Mouse (Mus musculus): ENCODE measurements at regions not wholly inside any gene's neighbourhood (a gene's known extent, or its start where the extent isn't known, plus 50 kb on each side); places are given as distances from the start of the nearest gene placed in this dataset.
"Not testable (repeated sequence)": the region's sequence is repeated elsewhere in the genome, so short reads cannot be mapped to it uniquely, and the experiment has no call there.

DNA sequence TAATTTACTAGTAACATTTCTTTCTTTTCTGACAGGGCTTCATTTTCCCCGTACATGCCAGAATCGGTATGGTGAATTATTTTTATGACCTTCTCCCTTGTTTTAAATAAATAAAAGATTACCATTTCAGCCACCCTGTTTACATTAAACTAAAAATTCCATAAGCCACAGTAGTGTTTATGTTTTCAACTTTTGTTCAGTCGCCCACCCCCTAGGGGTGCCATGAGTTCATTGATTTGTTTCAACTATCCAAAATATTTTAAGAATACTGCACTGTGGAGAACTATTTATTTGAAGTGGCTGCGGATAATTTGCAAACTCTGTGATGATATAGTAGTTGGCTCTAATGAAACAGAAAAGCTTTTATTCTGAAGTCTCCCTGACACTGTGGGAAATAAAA is 132.9 kb downstream of the Tfec start:
- DNase-seq (ENCODE audit: extremely low spot score, low spot score), result no peak

GRCm38 (mm10) chr6:16764707-16765106 is 133.5 kb downstream of the Tfec start:
- no peak for DNase-seq (ENCODE audit: extremely low spot score, low spot score)

GRCm38 (mm10) chr6:16755044-16755443 is 143.2 kb downstream of the Tfec start:
- DNase-seq (ENCODE audit: extremely low spot score, low spot score), result not testable (repeated sequence)

DNA sequence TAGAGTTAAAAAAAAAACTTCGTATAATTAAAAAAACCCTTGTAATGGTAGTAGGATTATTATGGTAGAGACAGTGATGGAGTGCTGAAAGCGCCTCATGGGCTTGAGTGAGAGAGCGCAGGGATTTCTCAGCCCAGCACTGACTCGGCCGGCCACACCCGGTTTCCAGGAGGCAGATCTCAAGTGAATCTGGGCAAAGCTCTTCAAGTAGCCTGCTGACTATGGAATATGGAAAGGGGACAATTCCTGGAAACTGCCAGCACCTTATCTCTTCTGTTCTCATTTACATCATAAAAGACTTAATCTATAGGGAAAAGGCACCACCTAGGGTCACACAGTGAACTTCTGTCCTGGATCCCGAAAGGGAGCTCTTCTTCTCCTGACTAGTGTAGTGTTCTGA is 165.1 kb downstream of the Tfec start:
- DNase-seq (ENCODE audit: extremely low spot score, low spot score), result no peak

DNA sequence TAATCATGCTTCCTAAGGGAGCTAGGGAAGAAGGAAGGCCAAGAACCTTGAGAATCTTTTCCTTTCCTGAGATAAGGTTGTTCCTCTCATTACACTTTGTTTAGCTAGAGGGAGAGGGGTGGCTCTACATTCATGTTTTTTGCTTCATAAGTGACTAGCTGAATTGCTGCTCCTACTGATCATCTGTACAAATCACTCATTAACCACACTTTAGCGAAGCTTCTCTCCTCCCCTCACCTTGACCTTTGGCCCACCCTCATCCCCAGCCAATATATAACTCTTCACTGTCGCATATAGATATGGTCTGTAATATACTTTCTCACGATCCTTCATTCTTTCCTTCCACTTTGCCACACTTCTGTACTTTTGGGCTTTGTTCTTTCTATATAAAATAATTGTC is 166.1 kb downstream of the Tfec start:
- no peak for DNase-seq (ENCODE audit: extremely low spot score, low spot score)

DNA sequence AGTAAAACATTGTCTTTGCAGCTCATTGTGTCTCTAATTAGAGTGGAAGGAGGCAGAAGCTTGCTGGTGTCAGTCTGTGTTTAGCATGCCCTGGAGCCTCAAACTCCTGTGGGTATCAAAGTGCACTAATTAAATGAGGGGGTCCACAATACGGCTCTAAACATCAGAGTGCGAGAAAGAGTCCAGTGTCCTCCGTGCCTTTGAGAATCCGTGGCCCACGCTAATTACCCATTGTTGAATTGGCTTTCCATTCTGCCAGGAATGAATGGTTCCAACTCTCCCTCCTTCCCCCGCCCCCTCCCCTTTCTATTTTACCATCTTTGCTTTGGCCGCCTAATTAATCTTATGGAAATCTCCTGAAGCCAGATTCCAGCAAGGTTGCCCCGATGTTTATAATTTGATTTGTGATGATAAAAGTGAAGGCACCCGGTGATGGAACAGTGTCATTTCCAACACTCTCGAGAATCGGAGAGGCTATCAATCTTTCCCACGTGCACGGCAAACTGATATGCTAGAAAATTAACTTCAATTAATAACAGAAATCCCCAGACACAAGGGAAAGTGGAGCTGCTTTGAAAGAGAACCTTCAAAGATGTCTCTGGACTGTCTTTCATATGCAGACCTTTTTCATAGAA is 170.9 kb downstream of the Tfec start:
- peak; percentile 16 for DNase-seq (ENCODE audit: extremely low spot score, low spot score)

DNA sequence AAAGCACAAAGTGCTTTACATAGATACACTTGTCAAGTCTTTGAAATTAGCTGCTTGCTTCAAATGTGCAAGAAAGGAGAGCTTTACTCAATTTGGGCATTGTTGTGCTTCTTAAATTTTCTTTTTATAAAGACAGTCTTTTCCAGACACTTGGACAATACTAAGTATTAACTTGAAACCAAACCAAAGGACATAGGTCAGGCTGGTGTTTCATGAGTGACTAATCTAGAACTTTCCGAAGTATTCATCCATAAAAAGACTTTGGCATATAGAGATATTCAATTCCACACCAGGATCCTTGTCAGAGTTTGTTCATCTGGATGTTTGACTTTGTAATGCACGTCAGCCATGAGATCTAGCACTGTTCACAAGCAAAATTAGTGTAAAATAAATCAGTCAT is 173.0 kb downstream of the Tfec start:
- DNase-seq (ENCODE audit: extremely low spot score, low spot score), result no peak

- DNase-seq (ENCODE audit: extremely low spot score, low spot score), result no peak
Observed at GRCm38 (mm10) chr6:16704496-16704895, 193.7 kb downstream of the Tfec start.

GRCm38 (mm10) chr6:16703412-16703746 is 194.9 kb downstream of the Tfec start:
- DNase-seq (ENCODE audit: extremely low spot score, low spot score), result no peak

GRCm38 (mm10) chr6:16702706-16703411 is 195.4 kb downstream of the Tfec start:
- no peak for DNase-seq (ENCODE audit: extremely low spot score, low spot score)

GRCm38 (mm10) chr6:16697285-16697684 is 201.0 kb downstream of the Tfec start:
- DNase-seq (ENCODE audit: extremely low spot score, low spot score), result no peak

DNA sequence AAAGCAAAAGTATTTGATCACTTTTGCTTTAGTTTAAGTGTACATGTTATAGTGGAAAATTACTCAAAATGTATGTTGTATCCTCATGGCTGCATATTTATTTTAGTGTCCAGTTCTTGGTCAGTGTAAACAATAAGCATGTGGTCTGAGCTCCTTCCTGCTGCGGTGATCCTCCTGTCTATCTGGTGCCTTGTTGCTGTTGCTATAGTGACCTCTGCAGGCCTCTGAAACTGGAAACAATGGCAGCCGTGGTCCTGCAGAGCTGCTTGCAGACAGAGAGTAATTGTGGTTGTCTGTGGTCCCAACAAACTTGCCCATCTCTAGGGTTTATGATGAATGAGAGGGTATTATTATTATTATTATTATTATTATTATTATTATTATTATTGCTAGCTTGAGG is 230.2 kb downstream of the Tfec start:
- peak; percentile 45 for DNase-seq (ENCODE audit: extremely low spot score, low spot score)

DNA sequence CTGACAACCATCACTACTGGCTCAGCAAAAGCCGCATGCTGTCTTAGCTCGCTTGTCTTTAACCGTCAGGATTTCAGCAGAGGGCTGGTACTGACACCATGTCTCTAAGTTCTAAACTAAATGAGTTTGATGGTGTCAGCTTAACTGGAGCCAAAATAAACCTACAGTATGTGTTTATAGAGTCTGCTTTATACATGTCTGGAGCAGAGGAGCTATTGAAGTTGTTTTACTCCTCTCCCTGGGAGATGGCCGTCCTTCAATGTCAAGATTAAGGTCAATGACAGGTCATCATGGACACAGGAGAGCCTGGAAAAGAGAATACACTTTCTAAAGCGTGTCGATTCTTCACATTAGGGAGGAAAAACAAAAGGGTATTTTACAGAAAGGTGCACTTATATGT is 231.0 kb downstream of the Tfec start:
- peak; percentile 30 for DNase-seq (ENCODE audit: extremely low spot score, low spot score)

DNA sequence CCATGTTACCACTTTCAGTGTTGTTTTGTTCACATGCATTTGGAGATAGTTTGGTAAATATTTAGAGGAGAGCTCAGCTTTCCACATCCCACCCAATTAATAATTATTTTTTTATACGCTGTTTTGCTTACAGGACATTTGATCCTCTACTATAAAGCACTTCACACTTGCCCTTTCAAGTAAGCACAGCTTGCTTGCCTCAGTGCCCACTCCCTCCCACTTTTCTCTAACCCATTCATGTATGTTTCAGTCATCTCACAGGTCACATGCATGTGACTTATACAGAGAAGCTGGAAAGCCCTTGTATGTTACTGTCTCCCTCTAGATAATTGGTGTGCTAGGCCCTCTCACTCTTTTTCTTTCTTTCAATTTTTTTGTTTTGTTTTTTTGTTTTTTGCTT is 252.0 kb downstream of the Tfec start:
- no peak for DNase-seq (ENCODE audit: extremely low spot score, low spot score)

DNA sequence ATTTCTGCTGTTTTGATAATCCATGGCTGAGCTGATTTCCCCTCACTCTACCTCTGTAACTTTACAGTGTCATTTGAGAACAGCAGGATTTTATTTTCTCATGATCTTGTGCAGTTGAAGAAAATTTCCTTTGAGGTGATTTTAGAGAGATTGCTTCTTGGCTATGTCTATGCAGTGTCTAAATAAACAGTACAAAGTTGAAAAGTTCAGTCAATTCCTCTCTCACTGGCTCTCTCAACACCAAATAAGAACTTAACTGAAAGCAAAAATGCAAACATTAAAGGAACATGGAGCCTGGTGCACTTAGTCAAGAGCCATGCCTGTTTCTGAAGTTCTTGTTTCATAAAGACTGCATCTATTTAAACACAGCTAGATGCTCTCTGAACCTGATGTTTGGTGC is 254.7 kb downstream of the Tfec start:
- DNase-seq (ENCODE audit: extremely low spot score, low spot score), result no peak

DNA sequence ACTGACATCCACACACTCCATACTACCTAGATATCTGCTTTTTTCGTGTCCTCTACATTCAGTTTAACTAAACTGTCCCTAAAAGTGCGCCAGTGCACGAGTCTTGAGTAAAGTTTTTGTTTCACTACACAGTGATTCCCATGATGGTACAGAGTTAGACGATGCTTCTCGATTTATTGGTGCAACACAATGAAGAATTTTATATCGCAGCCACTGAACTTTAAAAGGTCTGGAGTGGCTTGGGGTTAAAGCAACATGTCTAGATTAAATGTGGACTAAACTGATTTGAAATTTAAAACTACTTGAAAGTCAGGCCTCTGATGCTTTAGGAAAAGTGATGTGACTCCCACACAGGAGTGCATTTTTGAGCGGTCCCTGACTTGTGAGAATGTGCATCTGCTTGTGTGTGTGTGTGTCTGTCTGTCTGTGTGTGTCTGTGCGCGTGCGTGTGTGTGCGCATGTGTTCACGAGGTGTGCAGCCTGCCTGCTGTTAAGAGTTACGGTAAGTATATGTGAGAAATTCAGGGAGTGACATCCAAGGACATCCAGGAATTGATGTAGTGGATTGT is 261.4 kb downstream of the Tfec start:
- DNase-seq (ENCODE audit: extremely low spot score, low spot score), result no peak

DNA sequence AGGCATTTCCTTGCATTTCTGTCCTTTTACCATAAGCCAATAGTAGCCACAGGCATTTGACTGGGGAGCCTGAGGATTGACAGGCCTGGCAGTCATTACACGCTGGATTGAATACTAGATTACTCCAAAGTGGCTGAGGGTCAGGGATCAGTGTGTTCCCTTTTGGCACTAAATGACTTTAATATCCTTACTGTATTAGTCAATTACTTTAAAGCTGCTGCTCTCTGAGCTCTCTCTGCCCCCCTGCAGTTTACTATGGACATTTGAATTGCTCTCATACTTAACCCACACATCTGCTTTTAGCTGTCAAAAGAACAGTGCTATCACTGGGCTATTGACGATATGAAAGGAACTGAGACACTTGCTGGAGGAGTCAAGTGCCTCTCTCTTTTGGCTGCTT is 262.1 kb downstream of the Tfec start:
- DNase-seq (ENCODE audit: extremely low spot score, low spot score), result no peak

DNA sequence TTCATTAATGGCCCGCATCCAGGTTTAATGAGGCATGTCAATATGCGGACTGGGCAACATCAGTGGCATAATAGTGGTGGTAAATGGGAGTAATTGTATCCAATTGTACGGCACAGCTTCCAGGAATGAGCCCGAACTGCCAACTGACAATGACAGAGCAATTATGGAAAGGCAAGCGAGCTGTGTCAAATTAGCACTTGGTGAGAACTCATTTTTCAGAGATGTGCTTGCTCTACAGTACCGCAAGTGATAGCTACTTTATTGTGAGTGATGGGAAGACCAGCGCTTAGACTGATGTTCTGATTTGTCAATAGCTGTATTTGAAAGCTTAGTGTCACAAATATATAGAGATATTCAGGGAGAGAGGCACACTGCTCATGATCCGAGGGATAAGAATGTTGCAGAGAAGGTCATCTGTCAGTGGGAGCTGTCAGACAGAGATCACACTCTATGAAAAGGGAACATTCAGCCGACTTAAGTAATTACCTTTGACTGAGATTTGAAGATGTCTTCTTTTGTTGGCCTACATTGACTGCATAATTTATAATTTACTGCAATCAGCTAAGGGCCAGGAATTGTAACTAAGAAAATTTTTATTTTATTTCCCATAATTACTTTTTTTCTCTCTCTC is 290.7 kb downstream of the Tfec start:
- DNase-seq (ENCODE audit: extremely low spot score, low spot score), result peak; percentile 20

DNA sequence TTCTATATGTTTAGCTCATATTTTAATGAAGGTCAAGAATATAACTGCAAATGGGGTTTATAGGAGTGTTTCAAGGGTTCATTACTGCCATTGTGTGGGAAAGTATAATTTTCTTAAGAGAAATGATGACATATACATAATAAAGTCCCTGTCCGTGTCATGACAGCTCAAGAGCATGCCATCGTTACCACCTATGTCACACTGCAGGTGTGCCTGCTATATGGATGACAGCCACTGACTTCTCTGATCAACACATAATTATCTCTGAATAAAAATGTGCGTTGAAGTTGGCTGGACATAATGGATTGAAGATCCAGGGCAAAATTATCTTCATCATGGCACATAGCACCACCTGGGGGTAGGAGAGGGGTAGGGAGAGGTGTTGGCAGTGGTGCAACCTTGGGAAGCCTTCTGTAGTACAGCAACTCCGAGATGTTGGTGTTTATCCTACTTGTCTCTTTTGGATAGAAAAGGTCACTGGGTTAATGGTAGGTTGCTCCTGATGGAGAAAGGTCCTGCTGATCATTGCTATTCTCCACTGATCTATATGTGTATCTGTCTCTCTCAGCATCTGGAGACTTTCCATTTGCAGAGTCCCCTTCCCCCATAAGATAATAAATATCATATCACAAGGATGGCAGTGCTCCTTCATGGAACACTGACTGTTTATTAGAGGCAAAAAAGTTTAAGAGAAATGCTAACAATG is 291.4 kb downstream of the Tfec start:
- DNase-seq (ENCODE audit: extremely low spot score, low spot score), result no peak

GRCm38 (mm10) chr6:16592411-16592810 is 305.8 kb downstream of the Tfec start:
- no peak for DNase-seq (ENCODE audit: extremely low spot score, low spot score)

DNA sequence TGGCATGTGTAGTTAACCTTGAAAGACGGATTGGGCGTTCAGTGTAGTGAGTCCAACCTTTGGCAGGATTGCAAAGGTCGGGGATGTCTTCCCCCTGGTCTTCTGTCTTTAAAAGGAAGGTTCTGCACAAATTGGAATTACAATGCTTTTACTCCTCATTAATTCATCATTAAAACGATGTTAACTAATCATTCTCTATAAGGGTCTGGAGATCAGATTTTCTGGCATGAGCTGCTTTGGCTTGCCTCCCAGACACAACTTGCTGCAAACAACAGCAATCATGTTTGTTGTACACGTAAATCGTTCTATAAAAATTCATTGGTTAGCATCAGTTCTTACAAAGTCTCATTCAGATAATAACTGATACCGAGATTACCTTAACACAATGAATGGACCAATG is 315.9 kb downstream of the Tfec start:
- no peak for DNase-seq (ENCODE audit: extremely low spot score, low spot score)

DNA sequence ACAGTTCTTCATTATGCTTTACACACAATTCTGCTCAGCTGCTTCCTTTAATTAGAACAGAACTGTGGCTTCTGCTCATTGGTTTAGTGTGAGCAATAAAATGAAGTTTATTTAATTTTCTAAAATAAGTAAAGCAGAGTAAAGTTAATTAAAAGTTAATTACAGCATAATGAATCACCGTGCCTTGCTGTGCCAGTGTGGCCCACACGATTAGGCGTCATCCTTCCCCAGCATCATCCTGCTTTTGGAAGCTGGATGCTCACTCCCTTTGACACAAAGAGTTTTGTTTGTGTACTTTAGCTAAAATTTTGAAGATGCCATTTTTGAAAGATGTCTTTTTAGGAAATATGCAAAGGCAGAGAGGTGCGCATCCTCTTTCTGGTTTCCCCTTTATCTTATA is 316.4 kb downstream of the Tfec start:
- no peak for DNase-seq (ENCODE audit: extremely low spot score, low spot score)
